Mouse (Mus musculus) forebrain, embryonic 14.5 days (tissue): ENCODE measurements around the gene Nsd2. TPM values are rescaled to one million over a fixed set of nuclear protein-coding genes. Genes with fewer than 3 reads are reported as not detected.
A peak's percentile ranks its signal among the peaks of the same experiment; 100 is the strongest.
"Not testable (repeated sequence)": the region's sequence is repeated elsewhere in the genome, so short reads cannot be mapped to it uniquely, and the experiment has no call there.

Experiments used
- ATAC-seq: fragments of 200-750 bp; cut with Nextera tagmentation; 2 replicates; pipeline ENCODE4 v1.8.0; 2017; ENCODE audit warnings: mild to moderate bottlenecking, moderate library complexity
- DNase-seq: peaks from one replicate; pipeline ENCODE4 v3.0.0-alpha.2; 2015; ENCODE audit warnings: low spot score
- H3K27ac ChIP-seq: fragments of 300-500 bp; sonication (generic); 2 replicates; pipeline ENCODE4 v1.5.1; 2014; ENCODE audit warnings: low read depth, mild to moderate bottlenecking, control low read depth, low read length, moderate library complexity
- H3K27me3 ChIP-seq: fragments of 300-500 bp; sonication (generic); replicated peaks from 2 replicates; pipeline ENCODE4 v1.6.1; 2014; ENCODE audit warnings: low read length, control low read depth, mixed read lengths; ENCODE audit not compliant: control insufficient read depth, insufficient read depth
- H3K36me3 ChIP-seq: fragments of 300-500 bp; sonication (generic); 2 replicates; pipeline ENCODE4 v1.6.1; 2014; ENCODE audit warnings: low read length, control low read depth; ENCODE audit not compliant: control insufficient read depth, insufficient read depth
- H3K4me1 ChIP-seq: fragments of 300-500 bp; sonication (generic); 2 replicates; pipeline ENCODE4 v1.6.1; 2014; ENCODE audit warnings: antibody characterized with exemption, low read length, control low read depth; ENCODE audit not compliant: control insufficient read depth, insufficient read depth
- H3K4me2 ChIP-seq: fragments of 300-500 bp; sonication (generic); 2 replicates; pipeline ENCODE4 v1.6.1; 2014; ENCODE audit warnings: mild to moderate bottlenecking, control low read depth, low read length
- H3K4me3 ChIP-seq: fragments of 300-500 bp; sonication (generic); 2 replicates; pipeline ENCODE4 v1.5.1; 2014; ENCODE audit warnings: low read depth, low read length, control low read depth
- H3K9ac ChIP-seq: fragments of 300-500 bp; sonication (generic); 2 replicates; pipeline ENCODE4 v1.6.1; 2014; ENCODE audit warnings: mild to moderate bottlenecking, low read length, control low read depth, moderate library complexity
- H3K9me3 ChIP-seq: fragments of 300-500 bp; sonication (generic); replicated peaks from 2 replicates; pipeline ENCODE4 v1.6.1; 2016; ENCODE audit warnings: low read length, control low read depth, mixed read lengths; ENCODE audit not compliant: control insufficient read depth
- WGBS: fragments of 180-500 bp; shearing (Covaris S2); extraction: QIAGEN DNeasy Blood & Tissue Kit; methylation state at CpG from one replicate; pipeline ENCODE4 v1.1.7; 2014; 5-methylcytosine and 5-hydroxymethylcytosine counted together
- polyA plus RNA-seq: library from polyadenylated mRNA; unstranded; fragments of >200 nt; fragmentation: Nextera tagmentation; extraction: Ambion mirVana; gene quantifications from 2 replicates; pipeline ENCODE4 v1.2.1, GENCODE M21; 2014

The Nsd2 gene
- polyA plus RNA-seq, 1 experiment from 2014 or later, result 78.7 TPM

DNA sequence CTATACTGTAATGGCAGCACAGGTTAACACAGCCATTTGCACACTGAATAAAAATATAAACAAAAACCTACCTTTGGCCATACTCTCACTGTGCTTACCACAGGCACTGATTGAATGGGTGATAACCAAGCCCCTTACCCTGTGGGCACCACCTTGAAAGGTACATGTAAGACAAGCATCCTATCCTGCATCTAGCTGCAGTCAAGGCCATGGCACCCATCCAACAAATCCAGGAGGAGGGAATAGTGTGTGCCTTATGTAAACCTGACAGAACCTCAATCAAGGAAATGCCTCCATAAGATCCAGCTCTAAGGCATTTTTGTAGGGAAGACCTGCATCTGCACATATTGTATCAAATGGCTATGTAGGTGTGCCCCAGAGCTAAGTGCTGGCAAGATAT, 105.6 kb downstream of the Nsd2 start:
- H3K9ac ChIP-seq, result no peak overlapping the region
- ATAC-seq (no peak), DNase-seq (no peak)
- no peaks in the 10 kb centered on the region for H3K4me1 ChIP-seq
- H3K36me3 ChIP-seq, result peaks cover 26% of the 10 kb centered on the region
- H3K27me3 ChIP-seq, result no peaks in the 10 kb centered on the region
- no peak overlapping the region for H3K4me2 ChIP-seq
- no peak overlapping the region for H3K4me3 ChIP-seq
- H3K27ac ChIP-seq, result no peak overlapping the region
- no peaks in the 10 kb centered on the region for H3K9me3 ChIP-seq

DNA sequence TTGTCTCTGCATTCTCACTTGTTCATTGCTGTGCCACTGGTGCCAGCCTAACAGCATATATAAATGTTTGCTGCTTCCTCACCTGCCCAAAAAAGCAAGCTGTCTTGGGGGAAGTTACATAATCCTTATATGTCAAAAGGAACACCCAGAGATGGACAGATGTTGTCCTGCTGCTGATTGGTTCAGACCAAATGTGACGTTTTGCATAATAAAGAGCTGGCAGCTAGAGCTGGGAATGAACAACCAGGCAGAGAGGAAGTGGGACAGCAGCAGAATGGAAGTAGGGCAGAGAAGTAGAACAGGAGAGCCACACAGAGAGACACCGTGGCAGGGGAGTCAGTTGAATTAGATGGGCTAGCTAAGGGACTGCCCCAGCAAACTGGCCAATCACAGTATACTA, 111.9 kb downstream of the Nsd2 start:
- WGBS, result 86% methylated on average over 2 of the region's 2 CpGs
- ATAC-seq, result no peak
- peaks cover 14% of the 10 kb centered on the region for H3K4me1 ChIP-seq
- no peak overlapping the region for H3K27ac ChIP-seq
- H3K4me2 ChIP-seq, result no peak overlapping the region
- no peak overlapping the region for H3K4me3 ChIP-seq
- no peaks in the 10 kb centered on the region for H3K27me3 ChIP-seq
- H3K9me3 ChIP-seq, result no peaks in the 10 kb centered on the region
- DNase-seq, result no peak
- no peak overlapping the region for H3K9ac ChIP-seq
- peaks cover 21% of the 10 kb centered on the region for H3K36me3 ChIP-seq

DNA sequence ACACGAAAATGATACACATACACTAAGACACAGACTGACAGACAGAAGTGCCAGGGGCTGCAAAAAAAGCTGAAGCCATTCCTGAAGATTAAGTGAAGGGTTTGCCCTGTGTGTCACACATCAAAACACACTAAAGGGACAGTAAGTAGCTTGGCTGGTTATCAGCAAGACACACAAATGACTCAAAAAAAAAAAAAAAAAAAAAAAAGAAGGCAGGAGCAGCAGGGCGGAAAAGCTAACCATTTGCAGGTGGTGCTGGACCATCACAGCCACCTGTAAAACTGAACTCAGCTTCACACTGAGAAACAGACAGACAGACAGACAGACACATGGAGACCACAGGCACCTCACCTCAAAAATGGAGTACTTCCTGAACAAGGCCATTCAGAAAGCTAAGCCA, 113.6 kb downstream of the Nsd2 start:
- Histone ChIP-seq H3K9me3 (no peaks in the 10 kb centered on the region), H3K4me3 (no peak overlapping the region), H3K9ac (no peak overlapping the region), H3K27ac (no peak overlapping the region), H3K4me1 (peaks cover 14% of the 10 kb centered on the region), H3K4me2 (peak overlapping the region; percentile 58), H3K27me3 (no peaks in the 10 kb centered on the region), H3K36me3 (peaks cover 16% of the 10 kb centered on the region)
- DNase-seq (no peak), ATAC-seq (no peak)
- WGBS, result 93% methylated on average over 2 of the region's 2 CpGs

DNA sequence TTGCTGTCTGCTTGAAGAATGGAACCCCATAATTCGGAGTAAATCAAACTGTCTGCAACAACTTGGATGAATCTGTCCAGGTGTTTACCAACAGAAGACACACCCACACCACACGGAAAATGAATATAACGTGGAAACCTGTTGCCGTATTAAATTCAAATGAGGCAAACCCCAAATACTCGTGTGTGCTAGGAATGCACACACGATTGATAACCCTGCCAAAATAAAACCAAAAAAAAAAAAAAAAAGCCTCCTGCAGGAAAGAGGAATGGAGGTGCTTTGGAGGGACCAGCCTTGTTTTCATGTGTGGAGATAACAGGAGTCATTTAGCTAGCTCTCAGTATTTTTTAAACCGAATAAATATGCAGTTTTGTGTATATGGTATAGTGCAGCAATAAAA, 114.4 kb downstream of the Nsd2 start:
- ATAC-seq (no peak), DNase-seq (no peak)
- Histone ChIP-seq H3K9me3 (no peaks in the 10 kb centered on the region), H3K4me1 (peaks cover 14% of the 10 kb centered on the region), H3K4me2 (peak overlapping the region; percentile 58), H3K4me3 (peak overlapping the region; percentile 84), H3K27me3 (no peaks in the 10 kb centered on the region), H3K36me3 (peaks cover 9% of the 10 kb centered on the region), H3K9ac (peak overlapping the region; percentile 88; the same call in 1 of the 2 replicates), H3K27ac (no peak overlapping the region)
- 81% methylated on average over 7 of the region's 7 CpGs for WGBS

DNA sequence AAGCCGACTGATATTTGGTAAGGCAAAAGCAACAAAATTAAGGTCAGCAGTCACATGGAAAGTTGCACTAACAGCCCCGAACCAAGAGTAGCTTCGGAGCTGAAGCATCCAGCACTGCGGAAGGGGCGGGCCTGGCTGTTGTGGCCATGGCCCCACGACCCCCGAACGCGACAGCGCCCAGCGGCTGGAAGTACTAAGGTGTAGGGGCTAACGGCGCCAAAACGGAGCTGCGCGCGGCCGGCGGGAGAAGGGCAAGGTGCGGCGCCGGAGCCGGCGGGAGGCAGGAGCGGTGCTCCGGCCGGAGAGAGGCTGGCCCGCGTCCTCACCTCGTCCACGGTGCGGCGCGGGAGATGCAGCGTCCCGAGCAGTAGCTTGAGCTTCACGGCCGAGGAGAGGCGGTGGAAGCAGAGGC, 115.2 kb downstream of the Nsd2 start:
- peaks cover 4% of the 10 kb centered on the region; the same call in 1 of the 2 replicates for H3K36me3 ChIP-seq
- H3K9me3 ChIP-seq, result no peaks in the 10 kb centered on the region
- H3K4me1 ChIP-seq, result peaks cover 14% of the 10 kb centered on the region
- peak overlapping the region; percentile 88 for H3K9ac ChIP-seq
- WGBS, result 1% methylated on average over 32 of the region's 39 CpGs
- peak overlapping the region; percentile 58 for H3K4me2 ChIP-seq
- H3K27ac ChIP-seq, result peak overlapping the region; percentile 92
- H3K4me3 ChIP-seq, result peak overlapping the region; percentile 84
- DNase-seq, result no peak
- no peaks in the 10 kb centered on the region for H3K27me3 ChIP-seq
- peak; percentile 72 for ATAC-seq

DNA sequence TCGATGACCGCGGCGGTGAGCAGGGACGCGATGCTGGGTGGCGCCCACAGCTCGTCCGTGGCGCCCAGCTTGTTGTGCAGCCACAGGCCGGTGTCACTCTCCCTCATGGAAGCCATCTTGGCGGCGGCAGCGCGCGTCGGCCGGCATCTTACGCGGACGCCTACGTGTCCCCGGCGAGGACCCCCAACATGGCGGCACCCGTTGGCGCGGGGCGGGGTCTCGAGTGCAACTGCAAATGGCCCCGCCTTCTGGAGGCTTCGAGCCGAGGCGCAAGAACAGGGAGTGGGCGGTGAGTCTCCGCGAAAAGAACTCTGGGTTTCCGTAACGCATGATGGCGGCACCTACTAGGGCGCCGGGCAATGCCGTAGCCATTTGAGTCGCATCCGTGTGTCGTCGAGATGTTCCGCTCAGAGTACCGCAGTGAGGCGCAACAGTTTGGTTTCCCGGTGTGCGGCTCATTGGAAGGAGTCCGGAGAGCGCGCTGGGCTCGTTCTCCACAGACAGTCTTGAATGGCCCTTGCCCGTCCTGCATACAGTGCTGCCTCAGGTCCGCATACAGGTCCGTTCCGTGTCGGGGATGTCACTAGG, 115.7 kb downstream of the Nsd2 start, which contains the start of gene Nelfa:
Nelfa (minus strand) TSS at position 294 of the 588 bp plus-strand sequence.
- WGBS, result 0% methylated on average over 58 of the region's 61 CpGs
- peak; percentile 98 for ATAC-seq
- peaks cover 4% of the 10 kb centered on the region; the same call in 1 of the 2 replicates for H3K36me3 ChIP-seq
- peak; percentile 100 for DNase-seq
- H3K27ac ChIP-seq, result peak within 1 kb of the TSS; percentile 92
- peak within 1 kb of the TSS; percentile 67 for H3K4me2 ChIP-seq
- H3K4me1 ChIP-seq, result peaks cover 14% of the 10 kb centered on the region
- no peaks in the 10 kb centered on the region for H3K27me3 ChIP-seq
- peak within 1 kb of the TSS; percentile 84 for H3K4me3 ChIP-seq
- H3K9ac ChIP-seq, result peak within 1 kb of the TSS; percentile 88
- H3K9me3 ChIP-seq, result no peaks in the 10 kb centered on the region

DNA sequence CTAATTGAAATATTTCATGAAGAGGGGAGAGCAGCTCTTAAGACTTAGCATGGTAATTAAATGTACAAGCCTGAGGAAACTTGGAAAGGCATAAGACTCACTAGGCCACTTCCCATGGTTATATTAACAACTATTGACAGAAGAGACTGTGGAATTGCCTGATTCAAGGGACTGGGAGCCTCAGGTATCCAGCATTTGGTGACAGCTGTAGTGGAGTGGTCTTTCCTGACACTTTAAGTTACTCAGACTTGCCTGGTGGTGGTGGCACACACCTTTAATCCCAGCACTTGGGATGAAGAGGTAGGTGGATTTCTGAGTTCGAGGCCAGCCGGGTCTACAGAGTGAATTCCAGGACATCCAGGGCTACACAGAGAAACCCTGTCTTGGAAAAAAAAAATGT, 116.7 kb downstream of the Nsd2 start:
- WGBS, result 100% methylated on average over 2 of the region's 2 CpGs

DNA sequence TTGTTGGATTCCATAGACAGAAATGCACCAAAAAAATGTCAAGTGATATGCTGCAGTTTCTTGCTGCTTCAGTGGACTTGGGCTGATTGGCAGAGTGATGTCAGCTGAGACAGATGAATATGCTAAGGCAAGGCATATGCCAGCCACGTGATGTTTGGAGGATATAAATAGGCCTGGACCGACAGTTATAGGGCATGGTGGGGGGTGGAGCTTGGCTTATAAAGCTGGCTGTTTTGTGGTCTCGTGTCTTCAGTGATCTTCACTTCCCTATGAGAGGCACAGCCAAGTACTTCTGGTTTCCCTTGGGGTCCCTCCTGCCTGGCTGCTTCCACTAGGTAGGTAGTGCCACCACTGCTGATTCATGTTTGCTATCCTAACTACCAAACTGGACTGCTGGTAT, 117.9 kb downstream of the Nsd2 start:
- Histone ChIP-seq H3K4me2 (no peak overlapping the region), H3K27ac (no peak overlapping the region), H3K9ac (no peak overlapping the region), H3K36me3 (no peaks in the 10 kb centered on the region), H3K9me3 (0 out of 2 replicates have a peak, but pooled peaks cover 7% of the 10 kb centered on the region), H3K27me3 (no peaks in the 10 kb centered on the region), H3K4me3 (no peak overlapping the region), H3K4me1 (peaks cover 14% of the 10 kb centered on the region)
- ATAC-seq, result no peak
- WGBS, result 91% methylated on average over 3 of the region's 3 CpGs
- DNase-seq, result no peak

More for the DNA sequence above, 116.7 kb downstream of the Nsd2 start:
- peak overlapping the region; percentile 84; the same call in 1 of the 2 replicates for H3K4me3 ChIP-seq
- ATAC-seq, result no peak
- no peak overlapping the region for H3K27ac ChIP-seq
- H3K36me3 ChIP-seq, result peaks cover 4% of the 10 kb centered on the region; the same call in 1 of the 2 replicates
- peak overlapping the region; percentile 67 for H3K4me2 ChIP-seq
- DNase-seq, result no peak
- no peak overlapping the region for H3K9ac ChIP-seq
- no peaks in the 10 kb centered on the region for H3K27me3 ChIP-seq
- H3K9me3 ChIP-seq, result 0 out of 2 replicates have a peak, but pooled peaks cover 5% of the 10 kb centered on the region
- H3K4me1 ChIP-seq, result peaks cover 14% of the 10 kb centered on the region

DNA sequence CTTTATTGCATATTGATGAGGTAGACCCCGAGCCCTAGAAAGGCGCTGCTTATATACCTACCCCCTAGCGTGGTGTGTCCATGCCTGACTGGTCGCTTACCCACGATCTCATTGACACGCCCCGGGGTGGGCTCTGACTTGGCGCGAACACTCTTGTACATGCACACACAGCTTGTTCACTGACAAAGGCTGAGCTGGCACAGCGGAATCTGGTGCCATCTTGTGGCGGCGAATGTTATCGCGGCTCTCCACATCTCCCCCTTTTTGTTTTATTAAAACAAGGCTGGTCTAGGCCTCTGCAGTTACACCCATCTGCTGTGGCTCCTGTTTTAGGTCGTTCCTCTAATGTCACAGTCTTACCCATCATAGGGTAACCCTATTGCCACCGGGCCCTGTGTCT, 126.5 kb downstream of the Nsd2 start:
- not testable (repeated sequence) for H3K9ac ChIP-seq, H3K27ac ChIP-seq, H3K27me3 ChIP-seq, DNase-seq, ATAC-seq, H3K4me1 ChIP-seq, H3K4me2 ChIP-seq, H3K36me3 ChIP-seq, H3K4me3 ChIP-seq
- peaks cover 11% of the 10 kb centered on the region; the same call in 1 of the 2 replicates for H3K9me3 ChIP-seq
- WGBS, result 90% methylated on average over 16 of the region's 16 CpGs
